Mouse (Mus musculus): ENCODE measurements around the gene Olfr821. TPM values are rescaled to one million over a fixed set of nuclear protein-coding genes. Genes with fewer than 3 reads are reported as not detected.
"Not testable (repeated sequence)": the region's sequence is repeated elsewhere in the genome, so short reads cannot be mapped to it uniquely, and the experiment has no call there.

The Olfr821 gene
- polyA plus RNA-seq (2012; ENCODE audit: insufficient read depth, insufficient read length, missing spikeins), result 0.41 TPM in 1 of 2 replicates, not detected in the other

- TF ChIP-seq POLR2A (IDR thresholded peaks at IDR 0.05; ENCODE audit: borderline replicate concordance, low read depth, low read length) (no peak), CTCF (IDR thresholded peaks at IDR 0.05; ENCODE audit: low read depth, low read length) (no peak)
These were observed at the start of gene Olfr821 for GRCm38 (mm10) chr10:130030048-130030447. Olfr821 (plus strand) TSS chr10:130030348.

DNA sequence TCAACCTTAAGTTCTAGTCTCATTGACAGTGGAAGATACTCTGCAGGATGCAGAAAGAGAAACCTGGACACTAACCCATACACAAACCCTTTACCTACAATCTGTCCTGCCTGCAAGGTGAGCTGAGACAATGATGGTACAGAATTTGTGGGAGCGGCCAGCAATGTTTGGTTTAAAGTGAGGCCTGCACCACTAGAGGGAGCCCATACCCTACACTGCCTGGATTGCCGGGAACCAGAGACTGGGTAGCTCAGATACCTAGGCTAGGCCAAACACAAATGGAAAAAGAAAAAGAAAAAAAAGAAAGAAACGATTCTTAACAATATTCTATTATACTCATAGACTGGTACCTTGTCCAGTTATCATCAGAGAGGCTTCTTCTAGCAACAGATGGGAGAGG lies 48.3 kb upstream of the Olfr821 start:
- not testable (repeated sequence) for H3K4me1 ChIP-seq (ENCODE audit: control insufficient read depth, insufficient read depth, low read length); H3K27ac ChIP-seq (ENCODE audit: insufficient read depth, low read depth, low read length); H3K4me3 ChIP-seq (ENCODE audit: insufficient read depth, low read length)

More at GRCm38 (mm10) chr10:130030048-130030447, at the start of gene Olfr821:
- Histone ChIP-seq H3K4me1 (ENCODE audit: control insufficient read depth, insufficient read depth, low read length) (no peaks in the 10 kb centered on the region), H3K27ac (ENCODE audit: insufficient read depth, low read depth, low read length) (no peak within 1 kb of the TSS), H3K4me3 (ENCODE audit: insufficient read depth, low read length) (no peak within 1 kb of the TSS)

DNA sequence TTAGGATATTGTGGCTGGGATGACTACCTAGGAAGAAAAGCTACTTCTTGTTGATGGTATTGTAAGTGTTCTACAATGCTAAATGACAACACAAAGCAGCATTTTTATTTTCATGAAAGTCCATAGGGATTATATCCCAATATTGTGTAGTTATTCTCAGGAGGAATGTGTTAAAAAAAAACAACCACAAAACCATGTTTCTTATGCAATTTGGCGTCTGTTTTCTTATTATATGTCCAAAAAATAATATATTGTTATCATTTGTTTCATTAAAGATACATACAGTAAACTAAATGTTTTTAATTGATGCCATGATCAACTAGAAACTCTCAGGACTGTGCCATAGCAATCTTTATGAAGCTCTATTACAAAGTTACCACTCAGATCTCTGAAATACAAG lies 45.2 kb upstream of the Olfr821 start, which contains the start of gene Gm10310:
Gm10310 (minus strand) TSS at position 101 of the 400 bp plus-strand sequence.
- H3K27ac ChIP-seq (ENCODE audit: insufficient read depth, low read depth, low read length); H3K4me3 ChIP-seq (ENCODE audit: insufficient read depth, low read length); H3K4me1 ChIP-seq (ENCODE audit: control insufficient read depth, insufficient read depth, low read length): not testable (repeated sequence)

- not testable (repeated sequence) for H3K4me3 ChIP-seq (ENCODE audit: insufficient read depth, low read length); H3K4me1 ChIP-seq (ENCODE audit: control insufficient read depth, insufficient read depth, low read length); H3K27ac ChIP-seq (ENCODE audit: insufficient read depth, low read depth, low read length)
These were observed 26.0 kb upstream of the Olfr821 start for GRCm38 (mm10) chr10:130004104-130004503.

- H3K27ac ChIP-seq (ENCODE audit: insufficient read depth, low read depth, low read length); H3K4me3 ChIP-seq (ENCODE audit: insufficient read depth, low read length); H3K4me1 ChIP-seq (ENCODE audit: control insufficient read depth, insufficient read depth, low read length): not testable (repeated sequence)
These were observed 24.8 kb upstream of the Olfr821 start for GRCm38 (mm10) chr10:130005366-130005765.

DNA sequence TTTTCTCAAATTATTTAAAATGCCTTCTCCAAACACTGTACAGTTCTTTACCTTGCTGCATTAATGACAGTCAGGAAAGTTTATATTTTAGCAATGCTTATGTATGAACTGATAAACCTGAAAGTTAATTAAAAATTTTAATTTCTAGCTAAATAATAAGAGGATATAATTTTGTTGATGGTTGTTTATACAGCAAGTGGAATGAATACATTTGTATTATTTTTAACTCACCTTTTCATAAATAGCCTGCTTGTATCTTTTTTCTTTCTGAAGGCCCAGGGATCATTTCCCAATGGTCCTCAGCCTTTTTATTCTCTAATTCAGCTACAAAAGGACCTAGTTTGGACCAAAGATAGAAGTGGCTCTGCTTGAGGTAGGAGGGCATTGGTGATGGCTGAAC lies 17.8 kb upstream of the Olfr821 start, which contains the start of gene Olfr820:
Olfr820 (plus strand) TSS at position 301 of the 400 bp plus-strand sequence.
- Histone ChIP-seq H3K4me1 (ENCODE audit: control insufficient read depth, insufficient read depth, low read length) (no peaks in the 10 kb centered on the region), H3K27ac (ENCODE audit: insufficient read depth, low read depth, low read length) (no peak within 1 kb of the TSS), H3K4me3 (ENCODE audit: insufficient read depth, low read length) (no peak within 1 kb of the TSS)
- TF ChIP-seq CTCF (IDR thresholded peaks at IDR 0.05; ENCODE audit: low read depth, low read length), result no peak
- TF ChIP-seq POLR2A (IDR thresholded peaks at IDR 0.05; ENCODE audit: borderline replicate concordance, low read depth, low read length), result no peak

DNA sequence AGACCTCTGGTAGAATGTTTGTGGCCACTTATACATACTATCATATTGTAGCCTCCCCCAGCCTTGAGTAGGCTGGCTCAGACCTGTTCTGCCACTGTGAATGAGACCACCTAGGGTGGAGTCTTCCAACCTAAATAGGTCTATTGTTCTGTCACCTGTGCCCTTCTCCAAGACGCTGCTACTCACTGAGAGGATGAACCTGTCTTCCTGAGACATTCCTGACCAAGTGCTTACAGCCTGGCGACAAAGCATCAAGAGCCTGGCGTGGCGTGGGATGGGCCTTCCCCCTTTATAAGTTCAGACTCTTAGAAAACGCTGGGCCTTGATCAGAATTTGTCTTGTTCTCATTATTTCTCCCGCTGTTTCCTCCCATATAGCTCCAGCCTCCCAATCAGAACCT lies 6.9 kb downstream of the Olfr821 start:
- H3K27ac ChIP-seq (ENCODE audit: insufficient read depth, low read depth, low read length), result no peak overlapping the region
- no peak overlapping the region for H3K4me3 ChIP-seq (ENCODE audit: insufficient read depth, low read length)
- TF ChIP-seq POLR2A (IDR thresholded peaks at IDR 0.05; ENCODE audit: borderline replicate concordance, low read depth, low read length), result no peak
- no peak for TF ChIP-seq CTCF (IDR thresholded peaks at IDR 0.05; ENCODE audit: low read depth, low read length)

GRCm38 (mm10) chr10:130070910-130071309 lies 40.8 kb downstream of the Olfr821 start, which contains the start of gene Olfr822:
Olfr822 (plus strand) TSS chr10:130071210.
- Histone ChIP-seq H3K27ac (ENCODE audit: insufficient read depth, low read depth, low read length) (no peak within 1 kb of the TSS), H3K4me3 (ENCODE audit: insufficient read depth, low read length) (no peak within 1 kb of the TSS), H3K4me1 (ENCODE audit: control insufficient read depth, insufficient read depth, low read length) (no peaks in the 10 kb centered on the region)
- TF ChIP-seq POLR2A (IDR thresholded peaks at IDR 0.05; ENCODE audit: borderline replicate concordance, low read depth, low read length), result no peak
- no peak for TF ChIP-seq CTCF (IDR thresholded peaks at IDR 0.05; ENCODE audit: low read depth, low read length)

More for the DNA sequence above, 6.9 kb downstream of the Olfr821 start:
- H3K4me1 ChIP-seq (ENCODE audit: control insufficient read depth, insufficient read depth, low read length), result no peaks in the 10 kb centered on the region

Other genes with a start within 250 kb of the Olfr821 start
- not detected in 2 replicates for gene Olfr810, start 235.4 kb upstream of the Olfr821 start, polyA plus RNA-seq (2012; ENCODE audit: insufficient read depth, insufficient read length, missing spikeins)
- not detected in 2 replicates for gene Olfr811, start 226.0 kb upstream of the Olfr821 start, polyA plus RNA-seq (2012; ENCODE audit: insufficient read depth, insufficient read length, missing spikeins)
- gene Olfr812, start 184.3 kb upstream of the Olfr821 start, polyA plus RNA-seq (2012; ENCODE audit: insufficient read depth, insufficient read length, missing spikeins), result not detected in 2 replicates
- gene Olfr813, start 175.0 kb upstream of the Olfr821 start, polyA plus RNA-seq (2012; ENCODE audit: insufficient read depth, insufficient read length, missing spikeins), result not detected in 2 replicates
- 0.23 TPM in 1 of 2 replicates, not detected in the other for gene Olfr814, start 150.5 kb upstream of the Olfr821 start, polyA plus RNA-seq (2012; ENCODE audit: insufficient read depth, insufficient read length, missing spikeins)
- gene Olfr815, start 124.5 kb upstream of the Olfr821 start, polyA plus RNA-seq (2012; ENCODE audit: insufficient read depth, insufficient read length, missing spikeins), result not detected in 2 replicates
- not detected in 2 replicates for gene Olfr816, start 114.8 kb upstream of the Olfr821 start, polyA plus RNA-seq (2012; ENCODE audit: insufficient read depth, insufficient read length, missing spikeins)
- gene Olfr818, start 81.2 kb upstream of the Olfr821 start, polyA plus RNA-seq (2012; ENCODE audit: insufficient read depth, insufficient read length, missing spikeins), result not detected in 2 replicates
- gene Olfr819, start 63.1 kb upstream of the Olfr821 start, polyA plus RNA-seq (2012; ENCODE audit: insufficient read depth, insufficient read length, missing spikeins), result not detected in 2 replicates
- not detected in 2 replicates for gene Olfr247, start 54.2 kb upstream of the Olfr821 start, polyA plus RNA-seq (2012; ENCODE audit: insufficient read depth, insufficient read length, missing spikeins)
- gene Gm10310, start 45.3 kb upstream of the Olfr821 start, polyA plus RNA-seq (2012; ENCODE audit: insufficient read depth, insufficient read length, missing spikeins), result not detected in 2 replicates
- gene Olfr820, start 17.7 kb upstream of the Olfr821 start, polyA plus RNA-seq (2012; ENCODE audit: insufficient read depth, insufficient read length, missing spikeins), result not detected in 2 replicates
- gene Olfr822, start 40.9 kb downstream of the Olfr821 start, polyA plus RNA-seq (2012; ENCODE audit: insufficient read depth, insufficient read length, missing spikeins), result not detected in 2 replicates
- not detected in 2 replicates for gene Olfr823, start 85.0 kb downstream of the Olfr821 start, polyA plus RNA-seq (2012; ENCODE audit: insufficient read depth, insufficient read length, missing spikeins)
- not detected in 2 replicates for gene Olfr824, start 99.7 kb downstream of the Olfr821 start, polyA plus RNA-seq (2012; ENCODE audit: insufficient read depth, insufficient read length, missing spikeins)
- gene Olfr825, start 136.4 kb downstream of the Olfr821 start, polyA plus RNA-seq (2012; ENCODE audit: insufficient read depth, insufficient read length, missing spikeins), result not detected in 2 replicates
- not detected in 2 replicates for gene Olfr826, start 153.8 kb downstream of the Olfr821 start, polyA plus RNA-seq (2012; ENCODE audit: insufficient read depth, insufficient read length, missing spikeins)
- gene Olfr827, start 184.1 kb downstream of the Olfr821 start, polyA plus RNA-seq (2012; ENCODE audit: insufficient read depth, insufficient read length, missing spikeins), result not detected in 2 replicates
- not detected in 2 replicates for gene Neurod4, start 249.9 kb downstream of the Olfr821 start, polyA plus RNA-seq (2012; ENCODE audit: insufficient read depth, insufficient read length, missing spikeins)